Mouse (Mus musculus) ovary, postnatal 14 days (tissue): ENCODE results near the gene Thada.

Experiments used
- DNase-seq: peaks from one replicate; pipeline ENCODE4 v3.0.0; 2022; ENCODE audit warnings: low spot score

The Thada gene

GRCm38 (mm10) chr17:84474312-84474711 is 8.3 kb upstream of the Thada start:
- no peak for DNase-seq

GRCm38 (mm10) chr17:84435012-84435411 is 31.0 kb downstream of the Thada start:
- no peak for DNase-seq

GRCm38 (mm10) chr17:84434233-84434632 is 31.8 kb downstream of the Thada start:
- no peak for DNase-seq

GRCm38 (mm10) chr17:84431991-84432390 is 34.0 kb downstream of the Thada start:
- no peak for DNase-seq

DNA sequence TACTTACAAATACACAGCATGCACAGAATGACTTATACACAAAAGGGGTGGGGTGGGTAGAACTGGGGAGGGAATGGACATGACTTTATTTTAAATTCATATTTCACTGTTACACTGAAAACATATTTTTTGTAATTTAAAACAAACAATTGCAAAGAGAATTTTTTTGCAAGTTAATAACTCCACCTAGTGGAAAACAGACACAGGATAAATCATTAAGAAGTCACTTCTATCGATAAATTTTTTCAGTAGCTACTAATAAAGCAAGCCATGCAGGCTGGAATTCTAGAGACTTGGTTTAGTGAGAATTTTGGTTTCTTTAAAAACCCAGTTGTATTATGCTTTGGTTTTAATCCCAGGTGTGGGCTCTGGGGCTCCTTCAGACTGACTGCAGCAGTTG is 41.7 kb downstream of the Thada start:
- no peak for DNase-seq

GRCm38 (mm10) chr17:84422916-84423315 is 43.1 kb downstream of the Thada start:
- no peak for DNase-seq

- peak; percentile 34 for DNase-seq
Measured at GRCm38 (mm10) chr17:84422001-84422785, 43.8 kb downstream of the Thada start.

DNA sequence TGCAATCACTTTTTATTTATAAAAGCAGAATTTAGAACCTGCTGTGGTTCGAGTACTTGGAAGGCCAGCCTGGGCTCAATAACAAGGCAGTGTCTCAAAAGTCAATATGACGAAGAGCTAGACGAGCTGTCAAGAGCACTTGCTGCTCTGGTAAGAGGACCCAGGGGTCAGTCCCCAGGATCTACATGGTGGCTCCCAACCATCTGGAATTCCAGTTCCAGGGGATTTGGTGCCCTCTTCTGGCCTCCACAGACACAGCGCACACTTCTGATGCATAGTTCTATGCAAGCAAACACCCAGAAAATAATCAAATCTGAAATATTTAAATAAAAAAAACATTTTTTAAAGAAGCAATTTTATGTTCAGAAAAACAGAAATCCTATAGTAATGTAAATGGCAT is 45.0 kb downstream of the Thada start:
- DNase-seq = peak; percentile 17

DNA sequence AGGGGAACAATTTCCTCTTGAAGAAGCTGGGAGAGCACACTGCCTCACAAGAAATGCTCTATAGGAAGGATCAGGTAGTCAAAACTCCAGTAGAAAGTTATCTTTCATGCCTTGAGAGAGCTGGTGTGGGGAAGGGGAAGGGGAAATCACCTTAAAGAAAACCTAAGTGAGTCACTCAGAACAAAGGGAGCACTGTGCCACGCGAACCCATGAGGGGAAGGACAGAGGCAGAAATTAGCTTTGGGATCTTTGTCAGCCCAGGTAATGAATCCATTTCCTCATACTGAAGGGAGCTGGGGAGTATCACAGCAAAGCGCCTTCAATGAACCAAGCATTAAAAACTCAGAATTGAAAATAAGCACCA is 45.7 kb downstream of the Thada start:
- DNase-seq = no peak

- no peak for DNase-seq
Measured at GRCm38 (mm10) chr17:84419326-84420275, 46.4 kb downstream of the Thada start.

- DNase-seq = no peak
Measured at GRCm38 (mm10) chr17:84415936-84416335, 50.1 kb downstream of the Thada start.

GRCm38 (mm10) chr17:84408731-84409130 is 57.3 kb downstream of the Thada start:
- DNase-seq = no peak

DNA sequence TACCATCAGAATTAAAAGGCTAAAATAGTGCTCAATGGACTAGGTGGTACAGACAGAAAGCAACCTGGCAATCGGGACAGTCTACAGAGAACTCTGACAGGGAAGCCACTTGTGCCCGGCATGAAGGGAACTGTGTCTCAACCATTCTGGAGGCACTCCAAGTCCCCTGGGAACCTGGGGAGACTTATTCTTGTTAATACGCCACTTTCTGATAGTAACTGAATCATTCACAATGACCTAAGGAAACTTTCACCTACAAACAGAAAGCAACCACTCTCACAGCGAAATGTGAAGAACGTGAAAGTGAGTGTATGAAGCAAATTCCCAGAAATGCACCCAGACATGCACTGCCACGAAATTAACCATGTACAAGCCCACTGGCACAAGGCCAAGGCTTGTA is 60.4 kb downstream of the Thada start:
- no peak for DNase-seq

DNA sequence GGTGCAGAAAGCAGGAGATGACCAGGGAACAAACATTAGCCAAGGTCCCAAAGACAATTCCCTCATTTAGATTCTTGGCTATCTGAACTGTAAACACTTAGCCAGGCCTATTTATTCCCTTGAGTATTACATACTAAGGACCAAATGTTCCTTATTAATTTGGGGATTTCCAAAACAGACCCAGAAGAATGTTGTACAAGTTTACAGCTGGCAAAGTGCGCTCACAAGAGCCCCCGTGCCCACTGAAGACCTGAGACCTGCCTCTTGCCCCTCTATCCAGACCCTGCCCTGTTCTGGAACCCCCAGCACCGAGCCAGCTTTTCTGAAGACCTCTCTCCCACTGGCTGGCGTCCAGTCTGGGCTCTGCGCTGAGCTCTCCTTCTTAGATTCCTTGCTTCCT is 64.2 kb downstream of the Thada start:
- DNase-seq = no peak

DNA sequence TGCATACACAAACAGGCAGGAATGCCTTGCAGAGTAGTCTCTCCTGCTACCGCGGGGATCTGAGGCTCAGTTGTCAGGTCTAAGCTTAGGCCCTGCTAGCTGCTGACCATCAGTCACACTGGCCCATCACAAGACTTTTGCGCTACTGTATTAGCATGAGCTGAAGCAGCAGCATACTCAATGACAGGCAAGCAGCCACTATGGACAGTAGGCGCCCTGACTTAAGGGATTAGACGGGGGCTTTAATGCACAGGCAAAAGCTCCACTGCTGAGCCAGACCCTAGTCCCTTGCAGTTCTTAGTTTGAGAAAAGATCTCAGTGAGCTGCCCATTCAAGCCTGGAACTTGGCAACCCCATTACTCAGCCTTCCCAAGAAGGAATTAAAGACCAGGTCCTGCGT is 66.6 kb downstream of the Thada start:
- no peak for DNase-seq

DNA sequence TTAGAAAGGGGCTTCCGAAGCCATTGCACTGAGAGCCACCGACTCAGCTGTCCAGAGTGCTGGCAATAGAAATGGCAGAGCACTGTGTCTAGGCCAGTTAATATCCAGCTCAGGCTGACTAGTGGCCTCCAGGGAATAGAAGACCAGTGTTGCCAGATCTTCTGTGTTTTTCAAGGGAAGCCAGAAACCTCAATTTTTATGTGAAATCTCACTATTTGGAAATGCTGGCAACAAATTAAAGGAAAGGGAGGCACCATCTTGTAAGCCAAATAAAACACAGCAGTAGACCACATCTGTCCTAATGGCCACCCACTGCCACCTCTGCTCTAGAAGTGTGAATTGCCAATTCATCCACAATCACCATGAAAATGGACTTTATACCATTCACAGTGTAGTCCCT is 76.0 kb downstream of the Thada start:
- DNase-seq = no peak

DNA sequence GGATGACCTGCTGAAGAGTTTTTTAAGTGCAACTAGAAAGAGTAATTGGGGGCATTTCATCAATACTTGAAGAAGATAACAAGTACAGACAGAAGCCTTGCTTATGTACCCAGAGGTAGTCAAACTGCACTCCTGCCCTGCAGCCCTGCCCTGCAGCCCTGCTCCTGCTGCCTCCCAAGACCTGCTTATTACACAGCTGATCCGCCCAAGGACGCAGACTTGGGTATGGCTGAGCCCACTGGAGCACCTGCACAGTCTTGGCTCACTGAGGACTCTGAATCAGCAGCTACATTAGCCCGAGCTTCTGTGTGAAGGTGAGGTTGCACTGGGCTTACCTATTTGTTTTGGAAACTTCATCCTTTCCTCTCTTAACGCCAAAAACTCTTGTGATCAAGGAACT is 79.8 kb downstream of the Thada start:
- no peak for DNase-seq

GRCm38 (mm10) chr17:84385696-84386095 is 80.3 kb downstream of the Thada start:
- DNase-seq = no peak

GRCm38 (mm10) chr17:84384661-84385060 is 81.3 kb downstream of the Thada start:
- no peak for DNase-seq

DNA sequence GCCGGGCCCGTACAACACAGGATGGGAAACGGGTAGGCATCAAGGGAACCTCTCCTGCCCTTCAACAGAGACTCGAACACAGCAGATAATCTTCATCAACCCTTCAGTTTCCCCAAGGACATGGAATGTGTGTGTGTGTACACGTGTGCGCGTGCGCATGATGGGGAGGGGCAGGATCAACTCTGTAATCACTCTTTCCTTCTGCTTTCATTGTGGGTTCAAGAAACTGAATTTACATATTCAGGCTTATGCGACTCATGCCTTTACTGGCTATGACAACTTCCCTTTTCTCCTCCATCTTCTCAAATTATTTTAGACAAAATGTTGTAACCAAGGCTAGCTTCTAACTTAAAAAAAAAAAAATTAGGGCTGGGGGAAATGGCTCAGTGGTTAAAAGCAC is 85.7 kb downstream of the Thada start:
- DNase-seq = no peak

DNA sequence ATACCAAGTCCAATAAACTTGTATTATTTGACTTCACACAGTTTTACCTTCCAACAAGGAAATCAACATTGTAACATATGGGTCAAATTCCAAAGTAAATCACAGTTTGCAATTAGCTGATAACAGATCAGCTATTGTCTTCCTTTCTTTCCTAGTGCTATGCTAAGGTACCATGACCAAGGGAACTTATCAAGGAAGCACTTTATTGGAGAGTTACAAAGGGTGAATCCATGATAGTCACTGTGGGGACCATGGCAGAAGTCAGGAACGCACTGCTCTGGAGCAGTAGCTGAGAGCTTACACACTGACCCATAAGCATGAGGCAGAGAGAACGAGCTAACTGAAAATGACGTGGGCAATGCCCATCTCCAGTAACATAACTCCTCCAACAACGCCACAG is 89.1 kb downstream of the Thada start:
- DNase-seq = no peak

DNA sequence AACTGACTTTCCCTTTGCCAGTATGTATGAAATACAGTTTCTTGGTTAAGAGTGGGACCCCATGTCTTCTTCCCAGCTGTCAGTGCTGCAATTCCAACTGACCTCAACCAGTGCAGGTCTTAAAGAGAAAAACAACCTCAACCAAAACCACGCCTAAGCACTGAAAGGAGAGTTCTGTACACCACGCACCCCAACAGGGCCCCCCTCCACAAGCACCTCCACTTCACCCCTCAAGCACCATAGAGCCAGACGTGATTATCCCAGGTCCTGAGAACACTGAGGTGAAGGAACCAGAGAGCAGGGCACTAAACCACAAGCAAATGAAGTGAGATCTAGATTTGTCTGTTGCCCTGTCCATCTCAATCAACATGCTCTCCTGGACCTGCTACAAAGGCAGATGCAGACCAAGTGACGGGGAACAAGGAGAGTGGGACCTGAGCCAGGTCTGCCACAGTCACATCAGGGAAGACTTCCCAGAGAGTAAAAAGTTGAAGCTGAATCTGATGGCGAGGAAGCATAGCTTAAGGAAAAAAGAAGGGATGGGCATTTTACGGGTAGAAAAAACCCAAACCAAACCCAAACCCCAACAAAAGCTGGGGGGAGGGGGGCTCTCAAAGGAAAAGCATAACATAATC is 93.5 kb downstream of the Thada start:
- no peak for DNase-seq

GRCm38 (mm10) chr17:84370385-84370784 is 95.6 kb downstream of the Thada start:
- DNase-seq = no peak
